Mouse (Mus musculus): ENCODE results near the gene Pacsin1. TPM values are rescaled to one million over a fixed set of nuclear protein-coding genes. Genes with fewer than 3 reads are reported as not detected.
A peak's percentile ranks its signal among the peaks of the same experiment; 100 is the strongest.

Pacsin1 gene
- total and polyA plus RNA-seq, 3 experiments: 0.44 to 0.61 (median 0.45) TPM

DNA sequence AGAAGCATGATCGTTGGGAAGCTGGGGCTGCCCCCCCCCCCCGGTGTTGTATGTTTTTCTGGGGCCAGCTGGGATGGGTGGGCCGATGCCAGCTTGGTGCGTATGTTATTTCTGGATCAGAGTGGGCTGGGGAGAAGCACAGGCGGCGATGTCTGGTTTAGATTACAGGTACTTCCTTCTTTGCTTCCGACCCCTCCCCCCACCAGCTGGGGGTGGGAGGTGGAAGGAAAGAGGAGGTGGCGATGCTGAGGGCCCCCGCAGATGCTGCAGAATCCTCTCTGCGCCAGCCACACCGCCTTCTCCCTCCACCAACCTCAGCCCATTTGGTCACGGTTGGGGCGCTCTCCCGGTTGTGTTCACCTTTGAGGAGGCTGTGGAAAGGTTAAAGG, 696 bp downstream of the Pacsin1 start:
- DNase-seq: no peak
- H3K27ac ChIP-seq: no peak overlapping the region
- H3K4me1 ChIP-seq (ENCODE audit: control insufficient read depth, insufficient read depth, low read length): no peaks in the 10 kb centered on the region
- no peaks in the 10 kb centered on the region for H3K36me3 ChIP-seq (ENCODE audit: control insufficient read depth, insufficient read depth, low read length)
- no peak overlapping the region for H3K4me3 ChIP-seq
- intact Hi-C loops (cut with DNase I): loop anchor here (10.0 kb wide), 1 partner anchor 229 kb away; no protein-coding TSS in a partner anchor
- peaks cover 11% of the 10 kb centered on the region for H3K27me3 ChIP-seq (ENCODE audit: control insufficient read depth, insufficient read depth, low read length)
- no peak for TF ChIP-seq EP300 (IDR thresholded peaks at IDR 0.05; ENCODE audit: insufficient read depth, low read depth, low read length)
- no peak for TF ChIP-seq CTCF (IDR thresholded peaks at IDR 0.05)
- no peak for TF ChIP-seq POLR2A (IDR thresholded peaks at IDR 0.05; ENCODE audit: insufficient read depth, low read depth, low read length)
- no peak overlapping the region for H3K9ac ChIP-seq (ENCODE audit: low read depth, low read length)
- WGBS: 8% methylated on average over 14 of the region's 14 CpGs
- no peaks in the 10 kb centered on the region for H3K79me2 ChIP-seq (replicated peaks; ENCODE audit: control insufficient read depth, insufficient read depth, low read length)

DNA sequence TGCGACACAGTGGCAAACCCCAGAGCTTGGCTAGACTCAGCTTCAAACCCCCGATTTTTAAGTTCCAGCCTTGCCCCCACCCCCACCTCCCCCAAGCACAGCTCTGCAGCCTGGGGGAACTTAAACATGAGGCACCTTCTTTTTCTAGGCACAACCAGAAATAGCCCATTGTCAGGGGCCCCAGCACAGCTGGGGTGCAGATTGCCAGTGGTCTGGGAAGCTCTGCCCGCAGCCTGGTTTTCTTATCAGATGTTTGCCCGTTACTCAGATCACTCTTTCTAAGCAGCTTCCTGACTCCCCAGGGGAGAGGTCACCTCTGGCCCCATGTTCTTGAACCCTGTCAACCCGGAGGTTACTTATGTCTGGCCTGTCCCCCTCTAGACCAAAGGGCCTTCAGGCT, 1.1 kb downstream of the Pacsin1 start:
- WGBS: 26% methylated on average over 5 of the region's 5 CpGs
- TF ChIP-seq CTCF (IDR thresholded peaks at IDR 0.05) (no peak), EP300 (IDR thresholded peaks at IDR 0.05; ENCODE audit: insufficient read depth, low read depth, low read length) (no peak), POLR2A (IDR thresholded peaks at IDR 0.05; ENCODE audit: insufficient read depth, low read depth, low read length) (no peak)
- intact Hi-C loops (cut with DNase I): loop anchor here (10.0 kb wide), 1 partner anchor 228 kb away; no protein-coding TSS in a partner anchor
- Histone ChIP-seq H3K4me1 (ENCODE audit: control insufficient read depth, insufficient read depth, low read length) (no peaks in the 10 kb centered on the region), H3K9ac (ENCODE audit: low read depth, low read length) (no peak overlapping the region), H3K27me3 (ENCODE audit: control insufficient read depth, insufficient read depth, low read length) (peaks cover 11% of the 10 kb centered on the region), H3K79me2 (replicated peaks; ENCODE audit: control insufficient read depth, insufficient read depth, low read length) (no peaks in the 10 kb centered on the region), H3K4me3 (no peak overlapping the region), H3K27ac (no peak overlapping the region), H3K36me3 (ENCODE audit: control insufficient read depth, insufficient read depth, low read length) (no peaks in the 10 kb centered on the region)
- no peak for DNase-seq

DNA sequence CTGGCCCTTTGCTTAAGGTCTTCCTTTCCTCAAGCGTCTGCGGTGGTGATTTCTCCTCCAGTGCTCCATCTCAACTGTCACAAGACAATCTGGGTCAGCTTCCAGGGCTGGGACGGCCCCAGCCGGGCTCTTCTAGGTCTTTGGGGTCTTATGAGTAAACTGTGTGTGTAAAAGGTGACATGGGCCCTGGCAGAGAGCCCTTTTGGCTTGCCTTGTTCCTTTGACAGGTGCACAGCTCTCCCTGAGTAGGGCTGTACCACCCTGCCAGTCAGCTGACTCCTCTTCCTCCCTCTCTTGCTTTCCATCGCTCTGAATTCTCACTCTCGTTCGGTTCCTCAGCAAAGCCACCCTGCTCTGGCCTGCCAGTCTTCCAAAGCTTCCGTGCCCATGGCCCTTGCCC, 1.8 kb downstream of the Pacsin1 start:
- TF ChIP-seq CTCF (IDR thresholded peaks at IDR 0.05): no peak
- TF ChIP-seq EP300 (IDR thresholded peaks at IDR 0.05; ENCODE audit: insufficient read depth, low read depth, low read length): no peak
- TF ChIP-seq POLR2A (IDR thresholded peaks at IDR 0.05; ENCODE audit: insufficient read depth, low read depth, low read length): no peak
- no peak for DNase-seq
- 65% methylated on average over 8 of the region's 8 CpGs for WGBS
- peaks cover 11% of the 10 kb centered on the region for H3K27me3 ChIP-seq (ENCODE audit: control insufficient read depth, insufficient read depth, low read length)
- H3K4me1 ChIP-seq (ENCODE audit: control insufficient read depth, insufficient read depth, low read length): no peaks in the 10 kb centered on the region
- intact Hi-C loops (cut with DNase I): loop anchor here (10.0 kb wide), 1 partner anchor 228 kb away; no protein-coding TSS in a partner anchor
- H3K79me2 ChIP-seq (replicated peaks; ENCODE audit: control insufficient read depth, insufficient read depth, low read length): no peaks in the 10 kb centered on the region
- no peak overlapping the region for H3K27ac ChIP-seq
- no peaks in the 10 kb centered on the region for H3K36me3 ChIP-seq (ENCODE audit: control insufficient read depth, insufficient read depth, low read length)
- no peak overlapping the region for H3K9ac ChIP-seq (ENCODE audit: low read depth, low read length)
- no peak overlapping the region for H3K4me3 ChIP-seq

DNA sequence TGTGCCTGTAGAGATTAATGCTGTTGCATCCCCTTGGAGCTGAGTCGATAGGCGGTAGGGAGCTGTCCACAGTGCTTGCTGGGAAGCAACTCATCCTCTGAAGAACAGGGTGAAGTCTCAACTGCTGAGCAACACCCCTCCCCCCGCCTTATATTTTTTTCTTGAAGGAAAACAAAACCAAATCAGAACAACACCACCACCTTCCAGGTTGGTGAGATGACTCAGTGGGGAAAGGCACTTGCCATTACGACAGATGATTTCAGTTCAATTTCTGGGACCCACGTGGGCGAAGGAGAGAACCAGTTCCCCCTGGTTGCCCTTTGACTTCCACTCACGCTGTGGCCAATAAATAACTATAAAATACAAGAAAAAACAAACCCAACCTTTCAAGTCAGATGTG, 3.5 kb downstream of the Pacsin1 start:
- H3K27me3 ChIP-seq (ENCODE audit: control insufficient read depth, insufficient read depth, low read length): peaks cover 11% of the 10 kb centered on the region
- H3K27ac ChIP-seq: no peak overlapping the region
- no peak overlapping the region for H3K4me3 ChIP-seq
- 71% methylated on average over 7 of the region's 7 CpGs for WGBS
- no peaks in the 10 kb centered on the region for H3K36me3 ChIP-seq (ENCODE audit: control insufficient read depth, insufficient read depth, low read length)
- no peak for DNase-seq
- intact Hi-C loops (cut with DNase I): loop anchor here (10.0 kb wide), 1 partner anchor 226 kb away; no protein-coding TSS in a partner anchor
- no peaks in the 10 kb centered on the region for H3K4me1 ChIP-seq (ENCODE audit: control insufficient read depth, insufficient read depth, low read length)
- no peak for TF ChIP-seq EP300 (IDR thresholded peaks at IDR 0.05; ENCODE audit: insufficient read depth, low read depth, low read length)
- TF ChIP-seq POLR2A (IDR thresholded peaks at IDR 0.05; ENCODE audit: insufficient read depth, low read depth, low read length): no peak
- TF ChIP-seq CTCF (IDR thresholded peaks at IDR 0.05): no peak
- H3K9ac ChIP-seq (ENCODE audit: low read depth, low read length): no peak overlapping the region
- H3K79me2 ChIP-seq (replicated peaks; ENCODE audit: control insufficient read depth, insufficient read depth, low read length): no peaks in the 10 kb centered on the region

DNA sequence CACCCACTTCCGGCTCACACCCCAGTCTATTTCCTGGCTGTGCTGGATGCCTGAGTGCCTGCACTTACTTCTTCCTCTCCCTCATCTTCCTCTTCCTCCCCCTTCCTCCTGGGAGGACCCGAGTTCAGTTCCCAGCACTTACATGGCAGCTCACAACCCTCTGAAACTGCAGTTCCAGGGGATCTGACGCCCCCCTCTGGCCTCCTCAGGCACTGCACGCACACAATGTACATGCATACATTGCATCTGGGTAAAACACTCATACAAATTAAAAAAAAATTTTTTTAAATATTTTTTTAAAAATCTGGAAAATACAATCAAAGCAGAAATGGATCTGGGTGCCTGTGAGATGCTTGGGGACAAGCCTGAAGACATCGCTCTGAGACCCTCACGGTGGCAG, 16.4 kb downstream of the Pacsin1 start:
- H3K9ac ChIP-seq (ENCODE audit: low read depth, low read length): no peak overlapping the region
- no peak for DNase-seq
- no peaks in the 10 kb centered on the region for H3K36me3 ChIP-seq (ENCODE audit: control insufficient read depth, insufficient read depth, low read length)
- H3K27ac ChIP-seq: no peak overlapping the region
- WGBS: 74% methylated on average over 6 of the region's 6 CpGs
- no peak overlapping the region for H3K4me3 ChIP-seq
- intact Hi-C loops (cut with DNase I): no loop called here
- no peaks in the 10 kb centered on the region for H3K27me3 ChIP-seq (ENCODE audit: control insufficient read depth, insufficient read depth, low read length)
- no peaks in the 10 kb centered on the region for H3K79me2 ChIP-seq (replicated peaks; ENCODE audit: control insufficient read depth, insufficient read depth, low read length)
- no peaks in the 10 kb centered on the region for H3K4me1 ChIP-seq (ENCODE audit: control insufficient read depth, insufficient read depth, low read length)
- no peak for TF ChIP-seq EP300 (IDR thresholded peaks at IDR 0.05; ENCODE audit: insufficient read depth, low read depth, low read length)
- 0 out of 2 replicates have a peak, but pooled peaks have one; percentile 4 for TF ChIP-seq CTCF (IDR thresholded peaks at IDR 0.05)

DNA sequence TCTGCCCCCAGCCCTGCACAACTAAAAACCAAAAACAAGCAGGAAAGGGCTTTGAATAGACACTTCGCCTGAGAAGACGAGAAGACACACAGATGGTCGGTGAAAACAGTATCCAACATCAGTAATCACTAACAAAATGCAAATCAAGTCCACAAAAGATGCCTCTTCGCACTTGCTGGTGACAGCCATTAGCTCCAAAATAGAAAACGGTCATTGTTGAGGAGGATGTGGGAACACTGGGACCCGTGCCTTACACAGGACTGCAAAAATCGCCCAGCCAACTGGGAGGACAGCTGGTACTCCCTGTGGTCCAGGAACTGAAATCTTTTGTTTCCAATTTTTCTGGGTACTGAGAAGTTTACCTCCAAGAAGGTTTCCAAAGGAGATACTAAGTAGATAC, 18.6 kb downstream of the Pacsin1 start:
- Histone ChIP-seq H3K79me2 (replicated peaks; ENCODE audit: control insufficient read depth, insufficient read depth, low read length) (no peaks in the 10 kb centered on the region), H3K27me3 (ENCODE audit: control insufficient read depth, insufficient read depth, low read length) (no peaks in the 10 kb centered on the region), H3K27ac (no peak overlapping the region), H3K4me1 (ENCODE audit: control insufficient read depth, insufficient read depth, low read length) (no peaks in the 10 kb centered on the region), H3K4me3 (no peak overlapping the region), H3K36me3 (ENCODE audit: control insufficient read depth, insufficient read depth, low read length) (no peaks in the 10 kb centered on the region), H3K9ac (ENCODE audit: low read depth, low read length) (no peak overlapping the region)
- TF ChIP-seq CTCF (IDR thresholded peaks at IDR 0.05) (no peak), POLR2A (IDR thresholded peaks at IDR 0.05; ENCODE audit: insufficient read depth, low read depth, low read length) (no peak), EP300 (IDR thresholded peaks at IDR 0.05; ENCODE audit: insufficient read depth, low read depth, low read length) (no peak)
- WGBS: 87% methylated on average over 7 of the region's 7 CpGs
- no peak for DNase-seq
- intact Hi-C loops (cut with DNase I): no loop called here
